Mouse (Mus musculus) megakaryocyte, embryonic 14.5 days (primary cell): Measurements from ENCODE around the gene Camkmt. TPM values are rescaled to one million over a fixed set of nuclear protein-coding genes. Genes with fewer than 3 reads are reported as not detected.

ENCODE experiments used
- H3K27me3 ChIP-seq: replicated peaks from 2 replicates; pipeline ENCODE3; 2012; ENCODE audit warnings: inconsistent platforms
- H3K36me3 ChIP-seq: replicated peaks from 2 replicates; pipeline ENCODE3; 2012; ENCODE audit warnings: low read length, inconsistent platforms, mixed read lengths
- H3K4me1 ChIP-seq: 2 replicates; pipeline ENCODE4 v1.6.1; 2012; ENCODE audit warnings: inconsistent platforms
- H3K4me3 ChIP-seq: replicated peaks from 2 replicates; pipeline ENCODE3; 2012; ENCODE audit warnings: moderate library complexity, mild to moderate bottlenecking, inconsistent platforms
- H3K9me3 ChIP-seq: 2 replicates; pipeline ENCODE4 v1.6.1; 2012; ENCODE audit warnings: inconsistent platforms
- FLI1 ChIP-seq: IDR thresholded peaks from 2 replicates; pipeline ENCODE4 v1.6.1; 2012; ENCODE audit warnings: low read length, inconsistent platforms, mixed read lengths
- GATA1 ChIP-seq: IDR thresholded peaks from 3 replicates; pipeline ENCODE4 v1.6.1; 2012; ENCODE audit warnings: mixed read lengths, low read length, inconsistent platforms, borderline replicate concordance
- polyA plus RNA-seq: library from polyadenylated mRNA; stranded (reverse); fragments of >175 nt; gene quantifications from 2 replicates; pipeline ENCODE4 v1.2.3, GENCODE M21; 2012; ENCODE audit warnings: low replicate concordance; ENCODE audit not compliant: insufficient read depth

Gene Camkmt
- polyA plus RNA-seq, result 3.7 and 7.6 TPM in 2 replicates

DNA sequence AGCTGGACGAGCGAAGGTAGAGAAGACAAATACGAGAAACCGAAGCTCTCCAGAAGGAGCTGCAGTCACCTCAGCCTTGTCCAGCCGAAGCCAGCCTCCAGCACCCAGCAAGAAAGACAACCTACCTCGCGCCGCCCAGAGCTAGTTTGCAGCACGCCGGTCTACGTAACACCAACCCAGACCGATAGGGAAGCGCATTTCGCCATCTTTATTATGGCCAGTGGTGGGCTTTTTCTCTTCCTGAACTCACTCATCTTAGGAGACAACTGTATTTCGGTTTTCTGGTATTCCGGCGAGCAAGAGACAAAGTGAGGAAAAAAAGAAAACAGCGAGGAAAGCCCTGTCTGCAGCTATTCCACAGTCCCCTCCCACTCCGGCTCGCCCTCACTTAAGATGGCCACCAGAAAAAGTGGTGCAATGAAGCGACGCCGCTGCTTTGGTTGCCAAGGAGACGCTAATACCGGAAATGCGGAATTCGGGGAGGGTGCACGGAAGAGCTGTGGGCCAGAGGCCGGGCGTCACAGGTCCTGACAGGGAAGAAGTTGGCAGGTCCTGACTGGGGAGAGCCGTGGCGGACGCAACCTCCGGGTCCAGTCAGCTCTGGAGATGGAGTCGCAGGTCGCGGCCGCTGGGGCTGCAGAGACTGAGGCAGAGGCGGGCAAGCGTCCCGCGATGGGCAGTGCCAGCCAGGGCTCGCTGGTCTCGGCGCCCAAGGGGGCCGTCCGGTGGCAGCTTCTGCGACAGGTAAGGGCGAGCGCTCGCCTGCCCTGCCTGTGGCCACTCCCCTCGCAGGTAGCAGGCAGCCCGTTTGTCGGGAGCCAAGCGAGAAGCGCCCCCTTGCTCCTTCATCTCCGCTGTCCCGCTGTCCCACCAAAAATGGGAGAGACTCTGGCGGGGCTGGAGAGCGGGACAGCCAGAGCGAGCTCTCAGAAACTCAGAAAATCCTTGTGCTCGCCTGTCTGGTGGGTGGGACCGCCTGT lies at the start of gene Camkmt, which contains the start of gene Prepl:
Camkmt (plus strand) TSS at position 433 of the 980 bp plus-strand sequence.
Prepl (minus strand) TSS at position 122 of the 980 bp plus-strand sequence.
- Histone ChIP-seq H3K4me3 (peak within 1 kb of the TSS; percentile 99), H3K4me1 (peaks cover 59% of the 10 kb centered on the region), H3K36me3 (peaks cover 22% of the 10 kb centered on the region), H3K9me3 (no peaks in the 10 kb centered on the region), H3K27me3 (no peaks in the 10 kb centered on the region)
- TF ChIP-seq GATA1 (peak; percentile 44; the same call in 1 of the 3 replicates), FLI1 (peak; percentile 83)

- Histone ChIP-seq H3K4me1 (peaks cover 3% of the 10 kb centered on the region; the same call in 1 of the 2 replicates), H3K36me3 (no peaks in the 10 kb centered on the region), H3K4me3 (no peak overlapping the region), H3K27me3 (peaks cover 17% of the 10 kb centered on the region), H3K9me3 (no peaks in the 10 kb centered on the region)
- no peak for TF ChIP-seq FLI1
- TF ChIP-seq GATA1, result no peak
Observed at GRCm38 (mm10) chr17:85040913-85041312, 49.4 kb upstream of the Camkmt start.

DNA sequence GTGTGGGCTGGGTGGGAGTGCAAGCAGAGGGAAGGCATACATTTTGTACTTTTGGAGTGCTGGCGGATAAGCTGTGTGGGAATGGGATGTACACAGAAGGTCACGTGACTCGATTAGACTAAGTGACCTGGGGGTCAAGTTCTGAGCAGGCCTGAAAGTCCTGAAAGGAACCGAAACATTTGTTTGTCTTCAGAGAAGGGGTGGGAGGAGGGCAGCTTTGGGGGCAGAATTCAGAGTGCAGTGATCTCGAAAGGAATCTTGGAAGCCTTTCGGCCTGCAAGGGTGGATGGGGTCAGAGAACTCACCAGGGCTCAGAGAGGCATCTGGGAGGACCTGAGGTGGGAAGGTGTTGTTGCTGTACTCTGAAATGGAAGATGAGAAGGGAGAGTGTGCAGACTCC lies 47.9 kb upstream of the Camkmt start:
- Histone ChIP-seq H3K9me3 (no peaks in the 10 kb centered on the region), H3K4me1 (peaks cover 3% of the 10 kb centered on the region; the same call in 1 of the 2 replicates), H3K27me3 (peaks cover 19% of the 10 kb centered on the region), H3K4me3 (no peak overlapping the region), H3K36me3 (no peaks in the 10 kb centered on the region)
- TF ChIP-seq FLI1 (no peak), GATA1 (no peak)

- Histone ChIP-seq H3K9me3 (no peaks in the 10 kb centered on the region), H3K4me1 (peaks cover 3% of the 10 kb centered on the region; the same call in 1 of the 2 replicates), H3K27me3 (peaks cover 20% of the 10 kb centered on the region), H3K4me3 (no peak overlapping the region), H3K36me3 (no peaks in the 10 kb centered on the region)
- TF ChIP-seq FLI1 (no peak), GATA1 (no peak)
Observed at GRCm38 (mm10) chr17:85043404-85043816, 46.9 kb upstream of the Camkmt start.

DNA sequence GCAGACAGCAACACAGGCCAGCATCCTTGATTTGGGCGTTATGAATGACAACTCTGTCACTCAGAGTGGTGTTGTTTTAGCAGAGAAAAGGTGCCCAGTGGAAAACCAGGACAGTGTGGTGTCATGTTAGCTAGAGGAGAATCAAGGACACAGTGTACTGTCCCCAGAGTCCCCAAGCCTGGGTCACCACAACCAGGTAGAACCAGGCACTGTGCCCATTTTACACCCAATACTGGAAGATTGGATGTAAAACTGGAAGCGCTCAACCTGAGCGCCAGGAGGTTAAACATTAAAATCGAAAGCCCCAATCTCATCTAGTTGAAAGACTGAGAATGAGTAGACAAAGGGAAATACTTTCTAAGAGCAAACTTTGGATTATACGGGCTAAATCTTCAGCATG lies 45.9 kb upstream of the Camkmt start:
- no peak for TF ChIP-seq GATA1
- H3K9me3 ChIP-seq, result no peaks in the 10 kb centered on the region

GRCm38 (mm10) chr17:85045160-85045559 lies 45.2 kb upstream of the Camkmt start:
- Histone ChIP-seq H3K4me1 (peaks cover 3% of the 10 kb centered on the region; the same call in 1 of the 2 replicates), H3K27me3 (peaks cover 20% of the 10 kb centered on the region), H3K36me3 (no peaks in the 10 kb centered on the region), H3K4me3 (no peak overlapping the region), H3K9me3 (no peaks in the 10 kb centered on the region)
- no peak for TF ChIP-seq GATA1
- TF ChIP-seq FLI1, result no peak

More for the DNA sequence above, 45.9 kb upstream of the Camkmt start:
- Histone ChIP-seq H3K36me3 (no peaks in the 10 kb centered on the region), H3K4me3 (no peak overlapping the region), H3K27me3 (peaks cover 20% of the 10 kb centered on the region), H3K4me1 (peaks cover 3% of the 10 kb centered on the region; the same call in 1 of the 2 replicates)

- Histone ChIP-seq H3K9me3 (no peaks in the 10 kb centered on the region), H3K36me3 (peaks cover 4% of the 10 kb centered on the region), H3K27me3 (peaks cover 13% of the 10 kb centered on the region), H3K4me3 (no peak overlapping the region), H3K4me1 (peaks cover 19% of the 10 kb centered on the region)
- TF ChIP-seq FLI1 (no peak), GATA1 (no peak)
Observed at GRCm38 (mm10) chr17:85048379-85048778, 42.0 kb upstream of the Camkmt start.

- no peak overlapping the region for H3K4me3 ChIP-seq
- peaks cover 32% of the 10 kb centered on the region for H3K36me3 ChIP-seq
- no peaks in the 10 kb centered on the region for H3K9me3 ChIP-seq
- no peak for TF ChIP-seq GATA1
- TF ChIP-seq FLI1, result no peak
- H3K27me3 ChIP-seq, result no peaks in the 10 kb centered on the region
- H3K4me1 ChIP-seq, result peaks cover 58% of the 10 kb centered on the region
Observed at GRCm38 (mm10) chr17:85058276-85058675, 32.1 kb upstream of the Camkmt start.

DNA sequence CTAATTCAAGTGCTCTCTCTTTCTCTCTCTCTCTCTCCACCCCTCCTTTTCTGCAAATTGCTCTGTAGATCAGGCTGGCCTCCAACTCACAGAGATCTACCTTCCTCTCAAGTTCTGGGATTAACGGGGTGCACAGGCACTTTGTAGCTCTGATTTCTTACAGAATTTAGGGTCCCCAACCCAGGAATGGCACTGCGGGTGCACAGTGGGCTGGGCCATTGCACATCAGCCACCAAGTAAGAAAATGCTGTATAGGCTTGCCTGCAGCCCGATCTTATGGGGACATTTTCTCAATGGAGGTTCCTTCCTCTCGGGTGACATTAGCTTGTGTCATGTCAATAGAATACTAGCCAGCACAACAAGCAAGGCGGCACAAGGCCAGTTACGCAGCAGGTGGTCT lies 31.2 kb upstream of the Camkmt start:
- H3K4me1 ChIP-seq, result peaks cover 59% of the 10 kb centered on the region
- no peak overlapping the region for H3K4me3 ChIP-seq

DNA sequence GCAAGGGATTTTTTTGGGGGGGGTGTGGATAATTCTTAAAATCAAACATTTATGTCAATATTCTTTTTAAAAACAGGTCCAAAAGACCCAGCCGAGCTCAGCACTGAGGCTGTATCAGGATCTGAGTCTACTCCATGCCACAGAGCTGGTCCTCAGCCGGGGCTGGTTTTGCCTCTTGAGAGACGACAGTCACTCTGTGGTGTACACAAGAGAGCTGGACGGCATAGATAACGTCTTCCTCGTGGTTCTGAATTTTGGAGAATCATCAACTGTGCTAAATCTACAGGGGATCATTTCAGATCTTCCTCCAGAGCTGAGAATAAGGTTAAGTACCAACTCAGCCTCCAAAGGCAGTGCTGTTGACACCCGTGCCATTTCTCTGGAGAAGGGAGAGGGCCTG lies 26.8 kb upstream of the Camkmt start:
- Histone ChIP-seq H3K36me3 (peaks cover 84% of the 10 kb centered on the region), H3K9me3 (no peaks in the 10 kb centered on the region), H3K4me1 (peaks cover 66% of the 10 kb centered on the region), H3K4me3 (peak overlapping the region; percentile 59), H3K27me3 (no peaks in the 10 kb centered on the region)
- no peak for TF ChIP-seq GATA1
- TF ChIP-seq FLI1, result no peak

More for the DNA sequence above, 31.2 kb upstream of the Camkmt start:
- TF ChIP-seq FLI1, result no peak
- no peak for TF ChIP-seq GATA1
- Histone ChIP-seq H3K27me3 (no peaks in the 10 kb centered on the region), H3K9me3 (no peaks in the 10 kb centered on the region), H3K36me3 (peaks cover 40% of the 10 kb centered on the region)
